Mouse (Mus musculus) midbrain, embryonic 14.5 days (tissue): ENCODE measurements at regions not wholly inside any gene's neighbourhood (a gene's known extent, or its start where the extent isn't known, plus 50 kb on each side); places are given as distances from the start of the nearest gene placed in this dataset.
A peak's percentile ranks its signal among the peaks of the same experiment; 100 is the strongest.

ENCODE experiments used
- ATAC-seq: fragments of 200-750 bp; cut with Nextera tagmentation; 2 replicates; pipeline ENCODE4 v1.8.0; 2017; ENCODE audit warnings: moderate number of reproducible peaks, moderate library complexity; ENCODE audit not compliant: low FRiP score, low TSS enrichment
- DNase-seq: peaks from one replicate; pipeline ENCODE4 v3.0.0-alpha.2; 2015
- H3K27ac ChIP-seq: fragments of 300-500 bp; sonication (generic); replicated peaks from 2 replicates; pipeline ENCODE4 v1.5.1; 2014; ENCODE audit warnings: mild to moderate bottlenecking, low read depth, low read length, moderate library complexity
- H3K27me3 ChIP-seq: fragments of 300-500 bp; sonication (generic); 2 replicates; pipeline ENCODE4 v1.6.1; 2014; ENCODE audit warnings: low read length, control low read depth, mixed read lengths; ENCODE audit not compliant: control insufficient read depth, insufficient read depth
- H3K36me3 ChIP-seq: fragments of 300-500 bp; sonication (generic); 2 replicates; pipeline ENCODE4 v1.6.1; 2014; ENCODE audit warnings: low read length, control low read depth; ENCODE audit not compliant: control insufficient read depth, insufficient read depth
- H3K4me1 ChIP-seq: fragments of 300-500 bp; sonication (generic); 2 replicates; pipeline ENCODE4 v1.6.1; 2014; ENCODE audit warnings: mild to moderate bottlenecking, antibody characterized with exemption, low read length, control low read depth; ENCODE audit not compliant: control insufficient read depth, insufficient read depth
- H3K4me2 ChIP-seq: fragments of 300-500 bp; sonication (generic); 2 replicates; pipeline ENCODE4 v1.6.1; 2014; ENCODE audit warnings: mild to moderate bottlenecking, low read length, moderate library complexity
- H3K4me3 ChIP-seq: fragments of 300-500 bp; sonication (generic); replicated peaks from 2 replicates; pipeline ENCODE4 v1.5.1; 2014; ENCODE audit warnings: low read depth, low read length
- H3K9ac ChIP-seq: fragments of 300-500 bp; sonication (generic); replicated peaks from 2 replicates; pipeline ENCODE4 v1.6.1; 2014; ENCODE audit warnings: mild to moderate bottlenecking, low read length, moderate library complexity
- H3K9me3 ChIP-seq: fragments of 300-500 bp; sonication (generic); 2 replicates; pipeline ENCODE4 v1.6.1; 2016; ENCODE audit warnings: low read length, control low read depth, mixed read lengths; ENCODE audit not compliant: control insufficient read depth
- WGBS: fragments of 180-500 bp; shearing (Covaris S2); extraction: QIAGEN DNeasy Blood & Tissue Kit; methylation state at CpG from one replicate; pipeline ENCODE4 v1.1.7; 2014; 5-methylcytosine and 5-hydroxymethylcytosine counted together

DNA sequence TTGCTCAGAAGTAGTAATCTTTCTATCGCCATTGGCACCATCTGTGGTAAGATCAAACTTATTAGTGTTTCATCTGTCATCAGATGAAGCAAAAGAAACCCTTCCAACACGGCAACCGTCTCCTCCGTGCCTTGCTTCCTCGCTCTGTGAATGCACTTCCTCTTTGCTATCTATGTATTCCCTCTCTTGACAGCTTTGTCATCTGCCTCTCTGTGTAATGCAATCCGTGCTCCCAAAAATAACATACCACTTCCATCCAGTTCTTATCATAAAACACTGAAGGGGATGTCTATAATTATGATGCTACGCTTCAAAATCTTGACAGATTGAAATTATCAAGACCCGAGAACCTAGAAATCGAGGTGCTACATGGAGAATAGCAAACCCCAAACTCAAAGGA is 123.2 kb downstream of the Cartpt start:
- ATAC-seq (no peak), DNase-seq (no peak)
- Histone ChIP-seq H3K9me3 (no peaks in the 10 kb centered on the region), H3K27me3 (no peaks in the 10 kb centered on the region), H3K36me3 (no peaks in the 10 kb centered on the region), H3K9ac (no peak overlapping the region), H3K4me2 (no peak overlapping the region), H3K4me1 (peaks cover 19% of the 10 kb centered on the region), H3K4me3 (no peak overlapping the region), H3K27ac (no peak overlapping the region)
- 90% methylated on average over 9 of the region's 9 CpGs for WGBS

DNA sequence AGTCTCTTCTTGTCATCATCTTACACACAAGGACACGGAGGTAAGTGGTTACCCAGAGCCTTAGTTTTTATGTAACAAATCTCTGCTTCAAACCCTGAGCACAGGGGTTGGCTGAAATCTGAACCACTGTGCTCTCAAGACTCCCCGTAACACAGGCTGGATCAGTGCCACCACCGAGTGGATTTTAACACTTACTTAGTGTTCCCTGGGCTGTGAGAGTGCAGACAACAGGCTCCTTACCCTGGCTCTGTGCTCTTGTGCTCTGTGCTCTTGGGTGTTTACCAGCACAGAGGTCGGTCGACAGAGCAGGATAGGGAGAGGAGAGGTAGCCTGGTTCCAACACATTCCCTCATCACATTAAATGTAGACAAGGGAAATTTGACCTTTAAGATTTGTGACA is 134.9 kb downstream of the Cartpt start:
- Histone ChIP-seq H3K27ac (no peak overlapping the region), H3K9me3 (no peaks in the 10 kb centered on the region), H3K27me3 (no peaks in the 10 kb centered on the region), H3K4me1 (peaks cover 15% of the 10 kb centered on the region), H3K36me3 (no peaks in the 10 kb centered on the region), H3K4me3 (no peak overlapping the region), H3K9ac (no peak overlapping the region), H3K4me2 (no peak overlapping the region)
- WGBS, result 50% methylated on average over 5 of the region's 5 CpGs
- ATAC-seq (no peak), DNase-seq (no peak)

DNA sequence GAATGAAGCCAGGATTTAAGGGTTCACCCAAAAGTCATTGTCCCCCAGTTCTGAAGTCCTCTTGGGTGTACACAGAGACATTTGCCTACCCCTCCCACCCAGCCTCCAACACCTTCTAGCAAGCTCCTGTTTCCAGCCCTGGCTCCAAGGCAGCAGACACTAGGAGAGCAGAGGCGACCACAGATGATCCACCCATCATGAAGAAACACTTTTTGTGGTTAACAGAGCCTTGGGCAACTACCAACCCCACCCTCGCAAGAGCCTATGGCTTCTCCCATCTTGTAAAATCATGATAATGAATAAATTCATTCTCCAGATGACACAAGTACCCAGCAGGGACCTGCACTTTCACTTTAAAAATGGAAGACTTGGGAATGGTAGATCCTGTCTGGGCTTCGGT is 136.1 kb downstream of the Cartpt start:
- Histone ChIP-seq H3K9me3 (no peaks in the 10 kb centered on the region), H3K4me1 (peaks cover 15% of the 10 kb centered on the region), H3K27me3 (no peaks in the 10 kb centered on the region), H3K27ac (no peak overlapping the region), H3K4me2 (no peak overlapping the region), H3K36me3 (no peaks in the 10 kb centered on the region), H3K9ac (no peak overlapping the region), H3K4me3 (no peak overlapping the region)
- 88% methylated on average over 3 of the region's 3 CpGs for WGBS
- DNase-seq (no peak), ATAC-seq (no peak)

DNA sequence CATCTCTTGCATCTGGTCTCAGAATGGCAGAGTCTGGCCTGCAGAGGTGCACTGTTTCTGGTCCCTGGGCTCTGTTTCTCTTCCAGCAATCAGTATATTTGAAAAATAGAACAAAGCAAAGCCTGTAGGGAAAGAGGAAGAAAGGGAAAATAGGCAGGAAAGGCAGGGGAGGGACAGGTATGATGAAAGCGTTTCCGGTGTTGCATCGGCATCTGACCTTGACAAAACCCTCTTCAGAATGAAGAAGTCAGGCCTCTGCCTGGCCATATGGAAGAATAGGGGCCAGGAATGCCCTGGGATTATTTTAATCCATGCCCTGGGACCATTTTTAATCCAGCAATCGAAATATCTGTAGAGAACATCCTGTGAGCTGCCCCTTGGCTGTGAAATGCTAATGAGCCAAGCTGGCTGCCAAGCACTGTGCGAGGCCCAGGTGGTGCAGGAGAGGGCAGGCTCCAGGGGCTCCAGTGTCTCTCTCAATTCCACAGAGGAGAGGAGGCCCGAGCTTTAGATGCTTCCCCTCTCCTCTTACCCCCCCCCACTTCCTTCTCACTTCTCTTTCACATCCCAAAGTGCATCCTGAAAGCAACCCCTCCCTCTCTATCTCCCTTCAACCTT is 136.7 kb downstream of the Cartpt start:
- peak; percentile 78 for ATAC-seq

DNA sequence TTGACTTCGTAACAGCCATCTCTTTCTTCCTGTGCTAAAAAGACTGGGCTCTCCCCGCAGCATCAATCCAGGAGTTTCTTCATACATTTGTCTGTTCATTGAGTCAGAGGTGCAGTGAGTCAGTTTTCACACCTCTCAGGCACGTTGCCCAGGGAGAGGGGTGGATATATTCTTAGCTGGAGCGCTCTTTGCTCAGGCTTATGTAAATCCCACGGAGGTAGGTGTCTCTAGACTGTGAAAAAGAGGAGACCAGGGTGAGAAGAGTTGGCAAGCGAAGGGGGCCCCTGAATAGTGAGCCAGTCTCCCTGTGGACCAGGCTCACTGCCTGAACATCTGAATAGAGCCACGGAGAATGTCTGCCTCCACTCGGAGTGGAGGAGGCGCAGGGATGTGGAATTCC is 139.0 kb downstream of the Cartpt start:
- H3K4me1 ChIP-seq, result peaks cover 25% of the 10 kb centered on the region
- no peaks in the 10 kb centered on the region for H3K36me3 ChIP-seq
- DNase-seq (no peak), ATAC-seq (no peak)
- H3K4me3 ChIP-seq, result no peak overlapping the region
- no peaks in the 10 kb centered on the region for H3K27me3 ChIP-seq
- H3K9ac ChIP-seq, result no peak overlapping the region
- H3K27ac ChIP-seq, result peak overlapping the region; percentile 37; the same call in 1 of the 2 replicates
- H3K4me2 ChIP-seq, result no peak overlapping the region
- no peaks in the 10 kb centered on the region for H3K9me3 ChIP-seq
- 34% methylated on average over 9 of the region's 9 CpGs for WGBS

More for the DNA sequence above, 136.7 kb downstream of the Cartpt start:
- H3K4me2 ChIP-seq, result no peak overlapping the region
- no peaks in the 10 kb centered on the region for H3K36me3 ChIP-seq
- H3K4me1 ChIP-seq, result peaks cover 19% of the 10 kb centered on the region
- peak overlapping the region; percentile 43 for H3K27ac ChIP-seq
- no peak overlapping the region for H3K4me3 ChIP-seq
- H3K9me3 ChIP-seq, result no peaks in the 10 kb centered on the region
- peak; percentile 58 for DNase-seq
- no peak overlapping the region for H3K9ac ChIP-seq
- H3K27me3 ChIP-seq, result no peaks in the 10 kb centered on the region
- WGBS, result 33% methylated on average over 6 of the region's 6 CpGs

DNA sequence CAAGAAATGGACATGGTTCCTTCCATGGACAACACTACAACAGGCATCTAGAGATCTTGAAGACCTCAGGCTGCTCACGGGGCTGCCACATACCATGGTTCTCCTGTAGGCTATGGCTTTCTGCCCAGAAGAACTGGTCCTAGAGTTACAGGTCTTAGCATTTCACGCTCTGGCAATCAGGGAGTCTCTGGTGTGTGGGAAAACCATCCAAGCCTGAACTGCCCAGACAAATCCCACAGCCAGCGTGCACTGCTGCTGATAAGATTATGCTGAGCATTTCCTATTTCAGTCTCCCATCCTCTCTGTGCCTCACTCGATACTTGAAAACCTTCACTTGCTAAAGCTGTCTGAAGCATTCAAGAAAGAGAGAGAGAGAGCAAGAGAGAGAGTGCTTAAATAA is 139.5 kb downstream of the Cartpt start:
- H3K4me1 ChIP-seq, result peaks cover 25% of the 10 kb centered on the region
- DNase-seq (no peak), ATAC-seq (no peak)
- no peaks in the 10 kb centered on the region for H3K9me3 ChIP-seq
- H3K4me2 ChIP-seq, result no peak overlapping the region
- H3K27ac ChIP-seq, result peak overlapping the region; percentile 37; the same call in 1 of the 2 replicates
- no peaks in the 10 kb centered on the region for H3K27me3 ChIP-seq
- H3K9ac ChIP-seq, result no peak overlapping the region
- no peak overlapping the region for H3K4me3 ChIP-seq
- WGBS, result 26% methylated on average over 4 of the region's 4 CpGs
- H3K36me3 ChIP-seq, result no peaks in the 10 kb centered on the region

DNA sequence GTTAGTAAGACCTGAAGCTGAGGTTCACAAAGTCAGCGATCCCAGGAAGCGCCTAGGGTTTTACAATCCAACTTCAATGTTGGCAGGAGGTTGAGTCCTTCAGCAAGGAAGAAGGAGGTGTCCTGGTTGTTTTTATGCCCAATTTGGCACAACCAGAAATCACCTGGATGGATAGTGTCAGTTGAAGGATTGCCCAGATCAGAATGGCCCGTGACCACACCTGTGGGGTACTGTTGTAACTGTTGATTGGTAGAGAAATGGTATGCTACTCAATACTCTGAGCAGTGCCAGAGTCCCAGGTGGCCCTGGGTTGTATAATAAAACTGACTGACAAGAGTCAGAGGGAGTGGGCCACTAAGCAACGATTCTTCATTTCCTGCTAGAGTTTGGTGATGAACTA is 140.2 kb downstream of the Cartpt start:
- Histone ChIP-seq H3K4me2 (no peak overlapping the region), H3K27me3 (no peaks in the 10 kb centered on the region), H3K9me3 (no peaks in the 10 kb centered on the region), H3K4me1 (peaks cover 25% of the 10 kb centered on the region), H3K9ac (no peak overlapping the region), H3K4me3 (no peak overlapping the region), H3K36me3 (no peaks in the 10 kb centered on the region), H3K27ac (no peak overlapping the region)
- 74% methylated on average over 4 of the region's 4 CpGs for WGBS
- DNase-seq (no peak), ATAC-seq (no peak)

DNA sequence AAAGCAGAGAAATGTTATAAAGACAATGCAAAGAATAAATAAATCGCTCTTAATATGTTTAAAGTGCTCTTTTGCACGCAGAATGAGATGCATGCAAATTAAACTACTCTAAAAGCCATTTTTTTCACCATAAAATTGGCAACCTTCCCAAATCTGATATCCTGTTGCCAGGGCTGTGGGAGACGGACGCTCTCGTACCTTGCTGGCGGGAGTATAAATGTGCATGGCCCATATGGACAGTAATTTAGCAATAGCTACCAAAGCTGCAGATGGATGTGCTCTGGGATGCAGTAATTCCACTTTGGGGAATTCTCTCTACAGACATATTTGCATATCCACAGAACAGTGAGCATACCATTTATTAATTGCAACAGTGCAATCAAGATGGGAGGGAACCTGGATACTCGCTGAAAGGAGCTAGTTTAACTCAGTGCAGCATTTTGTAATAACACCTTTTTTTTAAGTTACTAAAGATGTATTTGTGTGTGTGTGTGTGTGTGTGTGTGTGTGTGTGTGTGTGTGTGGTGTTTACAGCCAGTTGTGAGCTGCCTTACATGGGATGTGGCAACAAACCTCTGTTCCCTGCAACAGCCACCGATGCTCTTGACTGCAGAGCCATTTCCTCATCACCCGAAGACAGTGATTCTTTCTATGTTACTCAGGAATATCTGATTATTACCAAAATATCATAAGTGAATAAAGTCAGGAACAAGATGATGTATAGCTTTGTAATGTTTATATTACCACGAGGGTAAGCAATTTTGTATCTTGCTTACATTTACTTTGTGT is 141.4 kb downstream of the Cartpt start:
- DNase-seq (peak; percentile 79), ATAC-seq (peak; percentile 58; the same call in 1 of the 2 replicates)
- Histone ChIP-seq H3K27ac (no peak overlapping the region), H3K9ac (no peak overlapping the region), H3K9me3 (no peaks in the 10 kb centered on the region), H3K4me1 (peaks cover 25% of the 10 kb centered on the region), H3K36me3 (no peaks in the 10 kb centered on the region), H3K4me3 (no peak overlapping the region), H3K27me3 (no peaks in the 10 kb centered on the region), H3K4me2 (no peak overlapping the region)
- 45% methylated on average over 10 of the region's 10 CpGs for WGBS

DNA sequence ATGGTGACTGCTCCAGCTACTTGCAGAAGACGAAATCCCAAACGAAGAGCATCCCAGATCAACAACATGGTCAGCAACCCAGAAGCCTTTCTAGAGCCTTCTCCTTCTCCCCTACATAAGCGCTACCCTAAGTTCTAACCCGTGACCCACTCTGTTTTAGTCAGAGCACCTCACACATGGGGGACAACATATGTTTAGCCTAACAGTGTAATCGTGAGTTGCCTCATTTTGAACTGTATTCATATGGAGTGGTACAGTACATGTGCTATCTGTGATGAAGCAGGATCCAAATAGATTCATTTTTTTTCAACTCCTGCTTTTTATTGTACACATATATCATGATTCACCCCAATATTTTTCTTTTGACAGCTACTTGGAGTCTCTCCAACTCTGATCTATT is 146.2 kb downstream of the Cartpt start:
- no peak for DNase-seq
- no peak overlapping the region for H3K27ac ChIP-seq
- no peak for ATAC-seq

More for the DNA sequence above, 146.2 kb downstream of the Cartpt start:
- Histone ChIP-seq H3K4me3 (no peak overlapping the region), H3K4me1 (0 out of 2 replicates have a peak, but pooled peaks cover 11% of the 10 kb centered on the region), H3K4me2 (no peak overlapping the region), H3K9me3 (no peaks in the 10 kb centered on the region), H3K9ac (no peak overlapping the region), H3K36me3 (no peaks in the 10 kb centered on the region), H3K27me3 (no peaks in the 10 kb centered on the region)
- 91% methylated on average over 5 of the region's 5 CpGs for WGBS
